12 mouse cellular contexts compared by ENCODE assay signal in genomic region chr10:70648831-70649230, GRCm38 (mm10). TPM values are rescaled to one million over a fixed set of nuclear protein-coding genes. Genes with fewer than 3 reads are reported as not detected.
DNase-seq lines count a peak whose midpoint lies in the region; ATAC-seq lines count a peak whose summit lies in the region.
"Had no signal": no experiment of that assay in that cellular context is flagged by ENCODE, and none has a peak within 500 bp of the region (broad histone marks: within the 10 kb centered on the region; RNA-seq: fewer than 3 reads in every experiment).

No protein-coding gene starts in this region.

- no peaks in the 10 kb centered on the region for H3K27me3 ChIP-seq in heart, embryonic 10.5 days (ENCODE audit: insufficient read depth, poor library complexity, severe bottlenecking)
- no peaks in the 10 kb centered on the region for H3K27me3 ChIP-seq in midbrain, embryonic 11.5 days (ENCODE audit: control insufficient read depth, insufficient read depth, low read length)
- H3K27me3 ChIP-seq in midbrain, embryonic 16.5 days (ENCODE audit: control insufficient read depth, insufficient read depth, low read depth, low read length): no peaks in the 10 kb centered on the region
- H3K27me3 ChIP-seq: heart, embryonic 12.5 days had no signal

- intact Hi-C loops in left cerebral cortex, postnatal 4 days (cut with DNase I): no loop called here
- intact Hi-C loops in gastrocnemius, postnatal 36 days (cut with DNase I): no loop called here

- H3K9me3 ChIP-seq in heart, embryonic 10.5 days: no peaks in the 10 kb centered on the region
- H3K9me3 ChIP-seq in midbrain, embryonic 11.5 days (ENCODE audit: control insufficient read depth, low read length): no peaks in the 10 kb centered on the region; the same call in 1 of the 2 replicates
- no peaks in the 10 kb centered on the region for H3K9me3 ChIP-seq in midbrain, embryonic 16.5 days (replicated peaks; ENCODE audit: control insufficient read depth, low read length, poor library complexity, severe bottlenecking)
- H3K9me3 ChIP-seq: heart, embryonic 12.5 days had no signal

- no peak overlapping the region for H3K27ac ChIP-seq in heart, embryonic 10.5 days
- no peak overlapping the region for H3K27ac ChIP-seq in midbrain, embryonic 11.5 days (ENCODE audit: low read depth, low read length)
- no peak overlapping the region for H3K27ac ChIP-seq in midbrain, embryonic 16.5 days (ENCODE audit: low read length)

- no peak overlapping the region for H3K4me2 ChIP-seq in midbrain, embryonic 11.5 days
- H3K4me2 ChIP-seq in midbrain, embryonic 16.5 days (ENCODE audit: low read length): no peak overlapping the region
- H3K4me2 ChIP-seq: heart, embryonic 12.5 days had no signal

- H3K9ac ChIP-seq in midbrain, embryonic 11.5 days (ENCODE audit: low read length): no peak overlapping the region
- H3K9ac ChIP-seq in midbrain, embryonic 16.5 days (ENCODE audit: low read depth, low read length): no peak overlapping the region
- H3K9ac ChIP-seq: heart, embryonic 12.5 days; liver, postnatal 0 days had no signal

- no peaks in the 10 kb centered on the region for H3K4me1 ChIP-seq in heart, embryonic 10.5 days
- H3K4me1 ChIP-seq in midbrain, embryonic 11.5 days (ENCODE audit: control insufficient read depth, insufficient read depth, low read length): peaks cover 8% of the 10 kb centered on the region
- peaks cover 9% of the 10 kb centered on the region for H3K4me1 ChIP-seq in midbrain, embryonic 16.5 days (ENCODE audit: control insufficient read depth, insufficient read depth, low read length)
- H3K4me1 ChIP-seq: heart, embryonic 12.5 days had no signal

- H3K36me3 ChIP-seq in heart, embryonic 10.5 days: no peaks in the 10 kb centered on the region
- H3K36me3 ChIP-seq in midbrain, embryonic 11.5 days (ENCODE audit: control insufficient read depth, insufficient read depth, low read length): no peaks in the 10 kb centered on the region
- no peaks in the 10 kb centered on the region for H3K36me3 ChIP-seq in midbrain, embryonic 16.5 days (ENCODE audit: control insufficient read depth, insufficient read depth, low read length)
- H3K36me3 ChIP-seq: heart, embryonic 12.5 days had no signal

- ATAC-seq in midbrain, embryonic 11.5 days (ENCODE audit: low FRiP score): no peak
- no peak for ATAC-seq in midbrain, embryonic 16.5 days
- no peak for ATAC-seq in activated CD4-positive, CD25-positive, alpha-beta regulatory T cell, adult 4 months
- ATAC-seq: liver, postnatal 0 days had no signal

- no peak overlapping the region for H3K4me3 ChIP-seq in heart, embryonic 10.5 days
- H3K4me3 ChIP-seq in midbrain, embryonic 11.5 days (ENCODE audit: low read depth, low read length): no peak overlapping the region
- no peak overlapping the region for H3K4me3 ChIP-seq in midbrain, embryonic 16.5 days (ENCODE audit: low read depth, low read length)
- H3K4me3 ChIP-seq: heart, embryonic 12.5 days had no signal

- peak; percentile 8 to 19 for DNase-seq in heart, adult 9 months (ENCODE audit: low spot score in 2 of 2)
- DNase-seq in heart, embryonic 10.5 days (ENCODE audit: low spot score): no peak
- DNase-seq in midbrain, embryonic 11.5 days (ENCODE audit: low spot score, missing footprints): peak; percentile 77
- peak; percentile 66 to 77 for DNase-seq in frontal cortex, adult 2 months (ENCODE audit: extremely low spot score in 1 of 2, low spot score in 1 of 2)
- peak; percentile 26 for DNase-seq in left cerebral cortex, postnatal 4 days
- no peak for DNase-seq in gastrocnemius, postnatal 36 days
- DNase-seq: kidney, postnatal 10 days; liver, postnatal 0 days had no signal

- WGBS in heart, embryonic 10.5 days: 80% methylated on average over 5 of the region's 5 CpGs
- WGBS in midbrain, embryonic 11.5 days: 75% methylated on average over 5 of the region's 5 CpGs
- 56% methylated on average over 5 of the region's 5 CpGs for WGBS in midbrain, embryonic 16.5 days

RNA-seq across cellular contexts. Expression of gene Phyhipl, which starts 6.9 kb away (rescaled TPM):
- polyA plus RNA-seq in heart, embryonic 10.5 days (2016; fragmentation: Nextera tagmentation; extraction: Ambion mirVana): 0.67 and 2.3 TPM in 2 replicates
- 34.0 and 36.5 TPM in 2 replicates for polyA plus RNA-seq in midbrain, embryonic 11.5 days (2014; fragmentation: Nextera tagmentation; extraction: Ambion mirVana)
- polyA plus RNA-seq in midbrain, embryonic 16.5 days (2015; fragmentation: Nextera tagmentation; extraction: Ambion mirVana): 292 and 327 TPM in 2 replicates
- 179 and 194 TPM in 2 replicates for polyA plus RNA-seq in frontal cortex, adult 2 months (2012; rRNA removed)
- total RNA-seq in left cerebral cortex, postnatal 4 days (2021): 100 to 1,000 TPM; 137 to 154 TPM
- not detected for polyA plus RNA-seq in activated CD4-positive, CD25-positive, alpha-beta regulatory T cell, adult 4 months (2017; shearing (Covaris generic))
- not detected for total RNA-seq in gastrocnemius, postnatal 36 days (2021)
- total RNA-seq: MEL had no signal

Comparison
In these comparisons a context has a peak if more than half of its experiments do, and no peak if none do; other contexts are left out.
1. DNase-seq: peak in heart, adult 9 months (2 of 2), midbrain, embryonic 11.5 days (single experiment), frontal cortex, adult 2 months (2 of 2) and left cerebral cortex, postnatal 4 days (single experiment); none in heart, embryonic 10.5 days (single experiment) and gastrocnemius, postnatal 36 days (0 of 2).
2. RNA of gene Phyhipl, which starts 6.9 kb away (polyA plus RNA-seq): 292 to 327 TPM in midbrain, embryonic 16.5 days, 179 to 194 TPM in frontal cortex, adult 2 months and 34.0 to 36.5 TPM in midbrain, embryonic 11.5 days; 0.67 to 2.3 TPM in heart, embryonic 10.5 days and not detected in activated CD4-positive, CD25-positive, alpha-beta regulatory T cell, adult 4 months; every median in the first group is over 10 times any median in the second.